Mouse (Mus musculus) ovary, postnatal 14 days (tissue): Measurements from ENCODE around the gene Mogs.

ENCODE experiments used
- DNase-seq: peaks from one replicate; pipeline ENCODE4 v3.0.0; 2022; ENCODE audit warnings: low spot score

The Mogs gene

GRCm38 (mm10) chr6:83115011-83115671, at the start of gene Mogs:
TSS of gene Mogs (plus strand) at chr6:83115496.
- peak; percentile 92 for DNase-seq

GRCm38 (mm10) chr6:83065995-83066394, 49.3 kb upstream of the Mogs start:
- no peak for DNase-seq

DNA sequence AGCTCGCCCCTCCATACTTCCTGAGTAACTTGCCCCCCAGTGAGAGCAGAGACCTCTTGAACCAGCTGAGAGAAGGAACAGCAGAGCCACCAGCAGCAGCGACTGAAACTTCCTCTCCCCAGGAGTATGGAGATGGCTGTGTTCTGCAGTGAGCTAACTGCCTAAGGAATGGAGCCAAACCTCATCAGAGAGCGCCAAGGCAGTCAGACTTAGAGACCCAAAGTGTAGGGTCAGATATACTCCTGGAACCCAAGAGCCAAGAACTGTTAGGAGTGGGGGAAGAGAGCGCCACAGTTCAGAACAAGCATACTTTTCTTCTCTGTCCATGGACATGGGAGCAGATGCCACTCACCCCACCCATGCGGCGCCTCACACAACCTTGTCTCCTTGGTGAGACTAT, 48.9 kb upstream of the Mogs start:
- no peak for DNase-seq

DNA sequence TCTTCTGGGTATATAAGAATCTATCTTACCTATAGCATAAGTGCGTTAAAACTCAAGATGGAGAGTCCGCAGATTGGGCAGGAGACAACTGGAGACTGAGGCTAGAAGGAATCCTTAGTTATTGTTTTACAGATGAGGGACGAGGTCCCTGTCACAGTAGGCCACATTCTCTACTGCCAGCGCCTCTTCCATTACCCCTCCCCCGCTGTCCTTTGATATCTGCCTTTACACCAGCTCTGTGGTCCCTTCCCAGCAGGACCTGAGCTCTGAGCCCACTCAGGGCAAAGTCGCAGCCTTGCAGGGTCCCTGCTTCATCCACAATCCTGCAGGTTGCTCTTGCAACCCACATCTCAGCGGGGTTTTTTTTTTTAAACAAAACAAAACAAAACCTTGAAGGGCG, 47.1 kb upstream of the Mogs start:
- DNase-seq: no peak

DNA sequence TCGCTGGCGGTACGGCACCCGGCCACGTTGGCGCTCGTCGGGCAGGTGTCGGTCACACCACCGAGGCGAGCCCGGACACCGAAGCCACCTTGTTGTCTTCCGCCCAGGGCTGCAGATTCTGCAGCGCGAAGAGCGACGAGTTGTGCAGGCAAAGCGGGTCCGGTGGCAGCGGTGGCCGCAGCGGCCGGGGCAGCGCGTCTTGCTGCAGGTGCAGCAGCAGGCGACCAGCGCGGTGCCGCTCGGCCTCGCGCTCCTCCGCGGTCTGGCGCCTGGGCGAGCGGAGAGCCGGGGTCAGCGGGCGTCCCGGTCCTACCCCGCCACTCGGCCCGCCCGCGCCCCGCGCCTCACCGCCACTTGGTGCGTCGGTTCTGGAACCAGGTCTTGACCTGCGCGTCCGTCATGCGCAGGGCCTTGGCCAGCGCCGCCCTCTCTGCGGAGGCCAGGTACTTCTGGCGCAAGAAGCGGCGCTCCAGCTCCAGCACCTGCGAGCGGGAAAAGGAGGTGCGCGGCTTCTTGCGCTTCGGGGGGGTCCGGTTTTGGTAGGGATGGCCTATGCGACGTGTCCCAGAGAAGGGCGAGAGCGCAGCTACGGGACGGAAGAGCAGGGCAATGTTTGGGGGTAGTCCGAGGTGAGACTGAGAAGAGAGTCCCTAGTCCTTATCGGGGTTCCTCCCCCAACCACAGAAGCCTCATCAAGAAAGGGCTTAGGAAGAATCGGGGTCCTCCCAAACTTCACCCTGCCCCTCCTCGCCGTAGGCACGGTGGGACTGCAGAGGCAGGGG, 46.4 kb upstream of the Mogs start:
- no peak for DNase-seq

- no peak for DNase-seq
Measured at GRCm38 (mm10) chr6:83069488-83070246, 45.6 kb upstream of the Mogs start.

- DNase-seq: no peak
Measured at GRCm38 (mm10) chr6:83070247-83070310, 45.2 kb upstream of the Mogs start, which contains the start of gene Tlx2. TSS of gene Tlx2 (minus strand) at chr6:83070293.

DNA sequence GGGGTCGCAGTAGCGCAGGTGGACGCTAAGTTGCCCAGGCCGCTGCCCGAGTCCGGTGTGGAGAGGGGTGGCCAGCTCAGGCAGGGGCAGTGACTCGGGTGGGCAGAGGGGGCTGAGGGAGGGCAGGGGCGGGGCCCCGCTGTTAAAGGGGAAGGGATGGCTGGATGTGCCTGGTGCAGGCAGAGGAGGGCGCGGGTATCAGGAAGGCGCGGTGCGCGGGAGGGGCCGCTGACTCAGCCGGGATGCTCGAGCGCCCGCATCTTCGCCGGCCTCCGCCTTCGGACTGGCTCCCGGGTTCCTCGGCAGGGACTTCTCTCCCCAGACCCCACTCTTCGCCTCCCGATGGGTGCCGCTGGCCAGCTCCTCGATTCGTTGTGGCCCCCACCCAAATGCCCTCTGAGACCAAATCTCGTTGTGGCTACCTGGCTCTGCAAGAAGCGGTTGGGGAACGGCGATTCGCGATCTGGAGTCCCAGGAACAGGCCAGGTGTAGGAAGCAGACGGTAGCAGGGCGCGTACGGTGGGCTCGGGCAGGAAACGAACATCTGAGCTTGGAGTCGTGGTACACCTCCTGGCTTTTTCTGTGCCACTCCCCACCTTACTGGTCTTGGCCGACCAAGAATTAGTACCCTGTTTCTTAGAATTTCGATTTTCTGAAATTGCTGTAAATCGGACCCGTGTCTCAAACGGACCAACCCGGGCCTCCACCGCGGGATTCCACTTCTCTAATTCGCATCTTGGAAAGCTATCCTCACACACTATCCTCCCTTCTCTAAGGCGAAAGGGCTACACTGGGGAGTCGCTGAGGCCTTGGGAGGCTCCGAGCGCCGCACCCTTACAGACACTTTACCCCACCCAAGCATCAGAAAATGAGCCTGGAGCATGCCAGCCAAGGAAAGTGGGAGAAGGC, 44.7 kb upstream of the Mogs start:
- DNase-seq: no peak

DNA sequence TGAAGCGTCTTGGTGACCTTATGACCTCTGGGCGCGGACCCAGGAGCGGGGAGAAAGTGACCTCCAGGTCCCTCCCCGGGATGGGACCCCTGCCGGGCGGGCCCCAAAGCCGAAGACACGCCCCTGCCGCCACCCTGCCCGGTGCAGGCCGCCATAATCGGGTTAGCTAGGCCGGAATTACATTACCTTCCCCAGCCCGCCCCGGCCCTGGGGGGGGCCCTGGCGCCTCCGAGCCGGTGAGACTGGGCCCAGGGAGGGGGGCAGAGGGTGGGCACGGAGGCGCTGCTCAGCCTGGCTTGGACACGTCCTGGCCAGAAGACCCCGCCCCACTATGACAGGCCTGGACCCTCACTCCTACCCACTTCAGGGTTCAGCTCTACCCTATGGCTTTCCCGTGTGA, 44.1 kb upstream of the Mogs start:
- no peak for DNase-seq

- no peak for DNase-seq
Measured at GRCm38 (mm10) chr6:83074979-83075378, 40.3 kb upstream of the Mogs start.

- no peak for DNase-seq
Measured at GRCm38 (mm10) chr6:83077630-83078323, 37.5 kb upstream of the Mogs start, which contains the start of gene Pcgf1. TSS of gene Pcgf1 (plus strand) at chr6:83077869.

- DNase-seq: peak; percentile 99
Measured at GRCm38 (mm10) chr6:83078324-83078858, 36.9 kb upstream of the Mogs start.

GRCm38 (mm10) chr6:83080210-83080609, 35.1 kb upstream of the Mogs start:
- DNase-seq: no peak

DNA sequence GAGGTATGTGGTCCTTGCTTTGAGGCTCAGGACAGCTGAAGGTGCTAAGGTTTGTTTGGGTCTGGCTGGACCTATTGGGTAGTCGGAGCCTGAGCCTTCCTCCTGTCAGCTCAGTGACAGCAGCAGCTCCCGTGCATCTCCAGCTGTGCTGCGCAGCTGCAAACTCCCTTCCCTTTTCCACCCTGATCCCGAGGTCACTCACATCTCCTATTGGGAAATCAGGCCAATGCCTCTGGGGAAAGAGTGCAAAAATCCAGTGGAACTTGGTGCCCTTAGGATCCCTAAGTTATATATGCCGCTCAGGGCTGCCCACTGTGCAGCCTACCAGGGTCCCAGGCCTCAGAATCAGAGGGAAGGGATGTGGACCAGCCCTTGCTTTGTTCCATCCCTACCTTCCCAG, 31.8 kb upstream of the Mogs start:
- DNase-seq: no peak

- DNase-seq: no peak
Measured at GRCm38 (mm10) chr6:83084477-83084876, 30.8 kb upstream of the Mogs start.

DNA sequence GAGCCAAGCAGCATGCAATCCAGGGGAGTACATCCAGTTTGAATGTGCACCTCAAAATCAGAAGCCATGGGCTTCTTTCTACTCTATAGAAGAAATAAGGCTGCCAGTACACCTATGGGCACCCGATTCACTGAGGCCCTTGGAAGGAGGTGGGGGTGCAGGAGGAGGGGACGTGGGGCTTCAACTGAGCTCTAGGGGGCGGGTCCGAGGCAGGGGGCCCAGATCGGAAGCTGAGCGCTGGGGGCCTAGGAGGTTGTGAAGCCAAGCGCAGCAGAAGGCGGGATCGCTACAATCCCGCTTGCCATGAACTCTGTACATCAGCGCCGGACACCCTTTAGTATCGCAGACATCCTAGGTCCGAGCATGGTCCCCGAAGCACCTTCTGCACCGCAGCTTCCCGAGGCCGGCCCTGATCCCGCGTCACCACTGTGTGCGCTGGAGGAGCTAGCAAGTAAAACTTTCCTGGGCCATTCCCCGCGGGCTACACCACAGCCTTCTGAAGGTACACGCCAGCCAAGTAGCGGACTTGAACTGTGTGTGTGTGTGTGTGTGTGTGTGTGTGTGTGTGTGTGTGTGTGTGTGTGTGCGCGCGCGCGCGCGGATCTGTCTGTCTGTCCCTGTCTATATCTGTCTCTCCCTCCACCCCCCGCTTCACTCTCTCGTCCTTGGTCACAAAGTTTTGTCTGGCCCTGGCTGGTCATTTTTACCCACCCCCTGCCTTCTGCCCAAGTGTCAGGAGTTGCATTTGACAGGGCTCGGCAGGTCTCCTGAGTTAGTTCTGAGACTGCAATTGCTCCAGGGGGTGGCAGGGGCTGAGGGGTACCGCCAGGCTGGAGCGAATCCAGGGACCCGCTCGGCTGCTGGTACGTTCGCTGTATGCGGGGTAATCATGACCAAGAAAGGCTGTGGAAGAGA, 28.9 kb upstream of the Mogs start, which contains the start of gene Lbx2:
Gene Lbx2 (plus strand): TSS at position 247 of the 915 bp plus-strand sequence.
- no peak for DNase-seq

DNA sequence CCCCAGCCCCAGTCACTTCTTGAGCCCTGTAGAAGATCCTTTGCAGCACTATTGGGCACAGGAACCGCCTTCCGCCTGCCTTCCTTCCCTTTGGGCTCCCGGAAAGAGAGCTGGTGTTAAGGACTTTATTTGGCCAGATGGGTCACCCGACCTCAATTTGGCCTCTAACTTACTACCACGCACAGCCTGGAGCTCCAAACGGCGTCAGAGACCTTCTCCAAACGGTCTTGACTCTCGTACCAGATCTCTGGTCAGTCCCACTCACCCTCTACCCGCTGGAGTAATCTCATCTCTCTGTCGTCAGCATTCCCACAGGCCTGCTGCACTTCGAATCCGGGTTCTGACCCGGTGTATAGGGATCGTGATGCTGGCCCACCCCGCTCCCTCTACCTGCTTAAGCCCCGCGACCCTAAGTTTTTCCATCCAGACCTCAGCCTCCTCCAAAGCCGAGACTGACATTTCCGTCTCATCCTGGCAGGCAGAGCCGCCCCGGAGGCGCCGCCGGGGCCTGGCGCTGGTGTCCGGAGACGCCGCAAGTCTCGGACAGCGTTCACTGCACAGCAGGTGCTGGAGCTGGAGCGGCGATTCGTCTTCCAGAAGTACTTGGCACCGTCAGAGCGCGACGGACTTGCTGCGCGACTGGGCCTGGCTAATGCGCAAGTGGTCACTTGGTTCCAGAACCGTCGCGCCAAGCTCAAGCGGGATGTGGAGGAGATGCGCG, 27.9 kb upstream of the Mogs start:
- DNase-seq: no peak

- no peak for DNase-seq
Measured at GRCm38 (mm10) chr6:83087926-83088260, 27.4 kb upstream of the Mogs start.

GRCm38 (mm10) chr6:83092416-83093127, 22.7 kb upstream of the Mogs start:
- DNase-seq: no peak
